Mouse (Mus musculus) erythroid progenitor cell, adult 5-6 weeks (primary cell): ENCODE results near the gene Enpp1. TPM values are rescaled to one million over a fixed set of nuclear protein-coding genes. Genes with fewer than 3 reads are reported as not detected.

Source experiments
- total RNA-seq, 2 experiments: library from RNA; stranded (forward) in 1 of 2; stranded (reverse) in 1 of 2; fragments of 150-400 nt in 1 of 2; fragments of 186-747, 209-891 nt in 1 of 2; gene quantifications; 2 replicates each; pipeline versions ENCODE4 v1.2.3 to v1.2.4; 2015 to 2017; ENCODE audit warnings: low replicate concordance in 2 of 2

Gene Enpp1
- total RNA-seq, 2 experiments from 2014 or later: 0.84 to 2.0 TPM

Other genes starting within 250 kb of the Enpp1 start
- gene Ccn2, start 116.7 kb downstream of the Enpp1 start, total RNA-seq (2015; ENCODE audit: low replicate concordance): not detected in 2 replicates
- gene Ccn2, start 116.7 kb downstream of the Enpp1 start, total RNA-seq (2017; ENCODE audit: low replicate concordance): not detected in 2 replicates
- gene Enpp3, start 130.7 kb upstream of the Enpp1 start, total RNA-seq (2015; ENCODE audit: low replicate concordance): 1.3 and 2.9 TPM in 2 replicates
- 0.30 and 1.4 TPM in 2 replicates for gene Enpp3, start 130.7 kb upstream of the Enpp1 start, total RNA-seq (2017; ENCODE audit: low replicate concordance)
- gene Med23, start 157.8 kb upstream of the Enpp1 start, total RNA-seq (2015; ENCODE audit: low replicate concordance): 14.4 and 22.6 TPM in 2 replicates
- gene Med23, start 157.8 kb upstream of the Enpp1 start, total RNA-seq (2017; ENCODE audit: low replicate concordance): 14.2 and 35.2 TPM in 2 replicates
- gene Arg1, start 215.3 kb upstream of the Enpp1 start, total RNA-seq (2015; ENCODE audit: low replicate concordance): 1.3 TPM in 1 of 2 replicates, not detected in the other
- 0.51 and 2.3 TPM in 2 replicates for gene Arg1, start 215.3 kb upstream of the Enpp1 start, total RNA-seq (2017; ENCODE audit: low replicate concordance)